ENCODE assay signal across 9 mouse cellular contexts in genomic region chr1:73744555-73745234, GRCm38 (mm10).
DNase-seq lines count a peak whose midpoint lies in the region; ATAC-seq lines count a peak whose summit lies in the region.
"Had no signal": no experiment of that assay in that cellular context is flagged by ENCODE, and none has a peak within 500 bp of the region (broad histone marks: within the 10 kb centered on the region; RNA-seq: fewer than 3 reads in every experiment).

No protein-coding gene starts in this region.

- ATAC-seq in kidney, embryonic 16.5 days (ENCODE audit: low FRiP score, low TSS enrichment), result peak; percentile 43; the same call in 1 of the 2 replicates
- ATAC-seq in forebrain, embryonic 12.5 days (ENCODE audit: low FRiP score), result peak; percentile 70; the same call in 1 of the 2 replicates
- peak; percentile 86 for ATAC-seq in limb, embryonic 11.5 days (ENCODE audit: insufficient number of reproducible peaks, low FRiP score, low TSS enrichment, low read depth)
- no peak for ATAC-seq in megakaryocyte progenitor cell, adult 5-6 weeks (replicated peaks; ENCODE audit: poor library complexity)

- no peak for DNase-seq in kidney, postnatal 36 days
- DNase-seq in limb, embryonic 11.5 days (ENCODE audit: low spot score), result peak; percentile 44
- peak; percentile 37 for DNase-seq in retina, embryonic 14.5 days (ENCODE audit: low spot score)
- DNase-seq in spleen, postnatal 4 days (ENCODE audit: low spot score in 2 of 2), result no peak
- DNase-seq in lung, postnatal 4 days, result no peak
- DNase-seq: gastrocnemius, adult 2 months had no signal

- H3K9me3 ChIP-seq in kidney, embryonic 16.5 days (ENCODE audit: low read length), result no peaks in the 10 kb centered on the region
- no peaks in the 10 kb centered on the region for H3K9me3 ChIP-seq in forebrain, embryonic 12.5 days
- no peaks in the 10 kb centered on the region for H3K9me3 ChIP-seq in limb, embryonic 11.5 days (ENCODE audit: control insufficient read depth, low read length)

- no peak overlapping the region for H3K4me3 ChIP-seq in kidney, embryonic 16.5 days (ENCODE audit: low read length)
- no peak overlapping the region for H3K4me3 ChIP-seq in forebrain, embryonic 12.5 days (replicated peaks)
- H3K4me3 ChIP-seq in limb, embryonic 11.5 days (ENCODE audit: low read depth, low read length), result no peak overlapping the region
- H3K4me3 ChIP-seq: gastrocnemius, adult 2 months had no signal

- no peaks in the 10 kb centered on the region for H3K36me3 ChIP-seq in kidney, embryonic 16.5 days (ENCODE audit: insufficient read depth, low read length)
- no peaks in the 10 kb centered on the region for H3K36me3 ChIP-seq in forebrain, embryonic 12.5 days (replicated peaks)
- H3K36me3 ChIP-seq in limb, embryonic 11.5 days (ENCODE audit: control insufficient read depth, insufficient read depth, low read length), result no peaks in the 10 kb centered on the region

- peak overlapping the region; percentile 86 for H3K27ac ChIP-seq in kidney, embryonic 16.5 days (ENCODE audit: low read length)
- H3K27ac ChIP-seq in forebrain, embryonic 12.5 days, result peak overlapping the region; percentile 80
- peak overlapping the region; percentile 85 for H3K27ac ChIP-seq in limb, embryonic 11.5 days (replicated peaks; ENCODE audit: low read depth, low read length)
- H3K27ac ChIP-seq: gastrocnemius, adult 2 months had no signal

- H3K27me3 ChIP-seq in kidney, embryonic 16.5 days (ENCODE audit: insufficient read depth, low read length), result no peaks in the 10 kb centered on the region
- no peaks in the 10 kb centered on the region for H3K27me3 ChIP-seq in forebrain, embryonic 12.5 days
- no peaks in the 10 kb centered on the region for H3K27me3 ChIP-seq in limb, embryonic 11.5 days (ENCODE audit: control insufficient read depth, insufficient read depth, low read length)

- H3K9ac ChIP-seq in kidney, embryonic 16.5 days (replicated peaks; ENCODE audit: low read length), result 0 out of 2 replicates have a peak overlapping the region, but pooled peaks have one; percentile 35
- H3K9ac ChIP-seq in forebrain, embryonic 12.5 days, result no peak overlapping the region
- no peak overlapping the region for H3K9ac ChIP-seq in limb, embryonic 11.5 days (ENCODE audit: low read length)

- peaks cover 17% of the 10 kb centered on the region for H3K4me1 ChIP-seq in kidney, embryonic 16.5 days (ENCODE audit: insufficient read depth, low read length)
- H3K4me1 ChIP-seq in forebrain, embryonic 12.5 days, result peaks cover 18% of the 10 kb centered on the region
- H3K4me1 ChIP-seq in limb, embryonic 11.5 days (ENCODE audit: control insufficient read depth, insufficient read depth, low read length), result peaks cover 15% of the 10 kb centered on the region

- WGBS in kidney, embryonic 16.5 days, result 68% methylated on average over 4 of the region's 4 CpGs
- 28% methylated on average over 4 of the region's 4 CpGs for WGBS in forebrain, embryonic 12.5 days
- 41% methylated on average over 4 of the region's 4 CpGs for WGBS in limb, embryonic 11.5 days

- no peak overlapping the region for H3K4me2 ChIP-seq in kidney, embryonic 16.5 days (replicated peaks; ENCODE audit: low read depth, low read length)
- 0 out of 2 replicates have a peak overlapping the region, but pooled peaks have one; percentile 10 for H3K4me2 ChIP-seq in forebrain, embryonic 12.5 days
- H3K4me2 ChIP-seq in limb, embryonic 11.5 days (ENCODE audit: low read depth, severe bottlenecking), result no peak overlapping the region

Comparison
In these comparisons a context has a peak if more than half of its experiments do, and no peak if none do; other contexts are left out.
1. DNase-seq: peak in limb, embryonic 11.5 days (single experiment) and retina, embryonic 14.5 days (single experiment); none in kidney, postnatal 36 days (0 of 2), spleen, postnatal 4 days (0 of 2) and lung, postnatal 4 days (0 of 2).
2. Peak in every context shown above with its lines, with median percentiles within 50 percentile points of each other: H3K27ac ChIP-seq.